Mouse (Mus musculus): ENCODE data around the gene Trim52. TPM values are rescaled to one million over a fixed set of nuclear protein-coding genes. Genes with fewer than 3 reads are reported as not detected.

Gene Trim52
- total and polyA plus RNA-seq, 3 experiments: not detected

GRCm38 (mm10) chr14:106075181-106076064, 30.6 kb upstream of the Trim52 start:
- in situ Hi-C loops (cut with MboI; ENCODE audit: low pct_ligation_motif_present, low pct_unique_long_range_greater_than_20kb, low sequenced_read_pairs): no loop called here
- no peaks in the 10 kb centered on the region for H3K4me1 ChIP-seq (ENCODE audit: control insufficient read depth in 1 of 2, insufficient read depth in 2 of 2)

DNA sequence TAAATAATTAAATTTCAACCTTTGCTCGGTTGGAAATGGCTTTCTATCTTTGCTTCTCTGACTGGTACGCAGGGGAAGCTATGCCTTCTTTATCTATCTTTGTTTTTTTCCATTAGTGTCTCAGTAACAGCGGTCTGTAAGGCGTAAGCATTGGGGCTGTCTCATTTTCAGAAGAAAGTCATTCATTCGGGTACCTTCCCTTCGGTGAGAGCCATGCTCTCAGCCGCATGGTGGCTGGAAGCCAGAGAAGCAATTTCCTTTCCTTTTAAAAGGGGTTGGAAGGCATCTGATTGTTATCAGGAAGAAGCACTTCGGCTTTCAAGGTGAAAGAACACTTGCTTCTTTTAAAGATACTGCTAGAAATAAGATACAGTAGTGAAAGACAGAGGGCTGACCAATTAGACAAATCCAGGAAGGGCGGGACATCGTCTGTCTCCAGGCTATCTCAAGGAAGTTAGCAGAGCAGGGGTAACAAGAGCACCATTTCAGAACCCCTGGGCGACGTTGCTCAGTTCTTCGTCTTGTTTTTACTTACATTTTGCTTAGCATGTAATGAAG, 17.4 kb upstream of the Trim52 start:
- Histone ChIP-seq H3K79me2 (replicated peaks; ENCODE audit: control insufficient read depth, extremely low read depth, insufficient read depth, poor library complexity, severe bottlenecking) (no peaks in the 10 kb centered on the region), H3K4me2 (ENCODE audit: insufficient read depth, low read depth, poor library complexity, severe bottlenecking) (no peak overlapping the region), H3K9ac (ENCODE audit: insufficient read depth, low read depth) (no peak overlapping the region), H3K9me3 (replicated peaks; ENCODE audit: low read length) (peaks cover 11% of the 10 kb centered on the region), H3K4me3 (replicated peaks in 1 of 3; ENCODE audit: low read depth in 2 of 3, low read length in 2 of 3, poor library complexity in 1 of 3) (no peak overlapping the region), H3K27me3 (replicated peaks) (no peaks in the 10 kb centered on the region), H3K27ac (ENCODE audit: insufficient read depth, low read depth) (no peak overlapping the region), H3K36me3 (replicated peaks in 1 of 2; ENCODE audit: control insufficient read depth in 1 of 2, insufficient read depth in 1 of 2, low read length in 1 of 2) (no peaks in the 10 kb centered on the region), H3K4me1 (ENCODE audit: control insufficient read depth in 1 of 2, insufficient read depth in 2 of 2) (no peaks in the 10 kb centered on the region)
- dilution Hi-C loops (cut with MboI; ENCODE audit: extremely low pct_ligation_motif_present, extremely low pct_unique_long_range_greater_than_20kb, low sequenced_read_pairs): no loop called here
- TF ChIP-seq NELFE (IDR thresholded peaks at IDR 0.05; ENCODE audit: low read depth, low read length) (no peak), EP300 (IDR thresholded peaks at IDR 0.05; ENCODE audit: low read length) (no peak), KAT2A (IDR thresholded peaks at IDR 0.05; ENCODE audit: insufficient replicate concordance, low read length) (no peak), E2F4 (IDR thresholded peaks at IDR 0.05; ENCODE audit: insufficient replicate concordance, low read depth, low read length) (no peak), TCF12 (IDR thresholded peaks at IDR 0.05; ENCODE audit: low read depth, low read length) (no peak), MXI1 (IDR thresholded peaks at IDR 0.05; ENCODE audit: low read depth, low read length) (no peak), BHLHE40 (IDR thresholded peaks at IDR 0.05; ENCODE audit: low read depth, low read length) (no peak), CHD1 (IDR thresholded peaks at IDR 0.05; ENCODE audit: low read depth, low read length) (no peak), SIN3A (IDR thresholded peaks at IDR 0.05; ENCODE audit: low read length) (no peak), MAFK (IDR thresholded peaks at IDR 0.05; ENCODE audit: insufficient replicate concordance, low read length) (no peak), RAD21 (IDR thresholded peaks at IDR 0.05; ENCODE audit: low read depth, low read length) (no peak)
- DNase-seq (ENCODE audit: extremely low read depth): no peak
- in situ Hi-C loops (cut with MboI; ENCODE audit: low pct_ligation_motif_present, low pct_unique_long_range_greater_than_20kb, low sequenced_read_pairs): no loop called here

More at GRCm38 (mm10) chr14:106075181-106076064, 30.6 kb upstream of the Trim52 start:
- no peak overlapping the region for H3K4me2 ChIP-seq (ENCODE audit: insufficient read depth, low read depth, poor library complexity, severe bottlenecking)
- dilution Hi-C loops (cut with MboI; ENCODE audit: extremely low pct_ligation_motif_present, extremely low pct_unique_long_range_greater_than_20kb, low sequenced_read_pairs): no loop called here
- no peak overlapping the region for H3K27ac ChIP-seq (ENCODE audit: insufficient read depth, low read depth)
- no peak overlapping the region for H3K4me3 ChIP-seq (replicated peaks in 1 of 3; ENCODE audit: low read depth in 2 of 3, low read length in 2 of 3, poor library complexity in 1 of 3)
- no peaks in the 10 kb centered on the region for H3K36me3 ChIP-seq (replicated peaks in 1 of 2; ENCODE audit: control insufficient read depth in 1 of 2, insufficient read depth in 1 of 2, low read length in 1 of 2)
- no peaks in the 10 kb centered on the region for H3K27me3 ChIP-seq (replicated peaks)
- H3K79me2 ChIP-seq (replicated peaks; ENCODE audit: control insufficient read depth, extremely low read depth, insufficient read depth, poor library complexity, severe bottlenecking): no peaks in the 10 kb centered on the region
- peaks cover 6% of the 10 kb centered on the region for H3K9me3 ChIP-seq (replicated peaks; ENCODE audit: low read length)
- DNase-seq (ENCODE audit: extremely low read depth): no peak
- TF ChIP-seq UBTF (IDR thresholded peaks at IDR 0.05; ENCODE audit: low read depth, low read length): no peak
- no peak for TF ChIP-seq JUND (conservative IDR thresholded peaks at IDR 0.05; ENCODE audit: low read depth, low read length)
- TF ChIP-seq MAX (IDR thresholded peaks at IDR 0.05; ENCODE audit: low read length): no peak
- no peak for TF ChIP-seq NELFE (IDR thresholded peaks at IDR 0.05; ENCODE audit: low read depth, low read length)
- TF ChIP-seq NRF1 (IDR thresholded peaks at IDR 0.05; ENCODE audit: low read depth, low read length): no peak
- TF ChIP-seq MEF2A (IDR thresholded peaks at IDR 0.05; ENCODE audit: borderline replicate concordance, low read depth, low read length): no peak
- no peak for TF ChIP-seq KAT2A (IDR thresholded peaks at IDR 0.05; ENCODE audit: insufficient replicate concordance, low read length)
- no peak for TF ChIP-seq GABPA (IDR thresholded peaks at IDR 0.05; ENCODE audit: insufficient replicate concordance, low read depth, low read length)
- TF ChIP-seq MYC (IDR thresholded peaks at IDR 0.05; ENCODE audit: low read depth, low read length): no peak
- no peak for TF ChIP-seq POLR2A (IDR thresholded peaks at IDR 0.05; ENCODE audit: low read depth, low read length)
- no peak for TF ChIP-seq MXI1 (IDR thresholded peaks at IDR 0.05; ENCODE audit: low read depth, low read length)
- H3K9ac ChIP-seq (ENCODE audit: insufficient read depth, low read depth): no peak overlapping the region
